Mouse (Mus musculus): ENCODE measurements around the gene Parva.
A peak's percentile ranks its signal among the peaks of the same experiment; 100 is the strongest.

Gene Parva

DNA sequence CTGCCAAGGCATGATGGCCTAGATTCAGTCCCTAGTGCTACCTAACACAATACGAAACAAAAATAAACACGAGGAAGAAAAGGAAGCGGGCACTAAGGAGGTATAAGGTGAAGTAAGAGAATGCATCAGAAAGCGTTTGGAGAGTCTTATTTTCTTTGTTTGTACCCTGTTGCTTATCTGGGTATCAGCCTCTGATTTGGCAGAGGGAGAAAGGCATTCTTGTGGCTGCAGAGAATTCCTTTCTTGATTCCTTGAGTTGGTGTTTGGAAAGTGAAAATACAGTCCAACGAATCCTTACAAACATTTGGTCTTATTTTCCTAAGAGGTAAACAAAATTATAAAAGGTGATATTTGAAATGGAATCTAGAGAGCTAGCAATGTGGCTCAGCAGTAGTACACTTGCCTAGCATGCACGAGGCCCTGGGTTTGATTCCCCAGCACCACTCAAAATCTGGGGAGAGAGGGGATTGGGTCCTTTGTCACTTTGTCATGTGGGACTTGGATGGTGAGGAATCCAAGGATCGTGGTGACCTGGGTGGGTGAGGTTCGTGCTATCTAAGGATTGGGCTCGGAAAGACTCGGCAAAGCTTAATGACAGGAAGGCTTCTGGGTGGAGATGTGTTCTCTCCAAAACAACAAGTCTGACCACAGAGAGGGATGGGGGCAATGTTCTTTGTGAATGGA, 44.9 kb downstream of the Parva start:
- no peak for DNase-seq (ENCODE audit: low read depth, low spot score)

DNA sequence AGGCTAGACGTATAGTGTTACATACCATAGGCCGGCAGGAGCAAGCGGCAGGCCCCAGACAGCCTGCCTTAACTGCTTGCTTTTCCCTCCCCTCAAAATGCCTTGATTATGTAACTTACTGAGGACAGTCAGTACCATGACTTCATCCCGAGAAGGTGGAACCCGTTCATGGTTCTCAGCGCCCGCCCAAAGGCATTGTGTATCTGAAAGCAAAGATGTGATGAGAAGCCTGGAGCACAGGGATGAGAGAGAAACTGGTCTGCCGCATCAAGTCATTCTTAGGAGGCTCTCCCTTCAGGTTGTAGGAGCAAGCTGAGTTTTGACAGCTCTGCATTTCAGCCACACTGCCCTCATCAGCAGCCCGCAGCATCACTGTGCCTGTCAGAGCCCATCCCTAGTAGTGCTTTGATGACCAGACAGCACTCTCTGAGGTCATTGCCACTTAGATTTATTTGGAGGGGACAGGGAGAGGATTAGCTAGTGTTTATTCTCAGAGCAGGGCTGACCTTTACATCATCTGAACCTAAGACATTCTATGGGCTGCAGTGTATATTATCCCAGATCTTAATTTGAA, 45.5 kb downstream of the Parva start:
- no peak for DNase-seq (ENCODE audit: low read depth, low spot score)

DNA sequence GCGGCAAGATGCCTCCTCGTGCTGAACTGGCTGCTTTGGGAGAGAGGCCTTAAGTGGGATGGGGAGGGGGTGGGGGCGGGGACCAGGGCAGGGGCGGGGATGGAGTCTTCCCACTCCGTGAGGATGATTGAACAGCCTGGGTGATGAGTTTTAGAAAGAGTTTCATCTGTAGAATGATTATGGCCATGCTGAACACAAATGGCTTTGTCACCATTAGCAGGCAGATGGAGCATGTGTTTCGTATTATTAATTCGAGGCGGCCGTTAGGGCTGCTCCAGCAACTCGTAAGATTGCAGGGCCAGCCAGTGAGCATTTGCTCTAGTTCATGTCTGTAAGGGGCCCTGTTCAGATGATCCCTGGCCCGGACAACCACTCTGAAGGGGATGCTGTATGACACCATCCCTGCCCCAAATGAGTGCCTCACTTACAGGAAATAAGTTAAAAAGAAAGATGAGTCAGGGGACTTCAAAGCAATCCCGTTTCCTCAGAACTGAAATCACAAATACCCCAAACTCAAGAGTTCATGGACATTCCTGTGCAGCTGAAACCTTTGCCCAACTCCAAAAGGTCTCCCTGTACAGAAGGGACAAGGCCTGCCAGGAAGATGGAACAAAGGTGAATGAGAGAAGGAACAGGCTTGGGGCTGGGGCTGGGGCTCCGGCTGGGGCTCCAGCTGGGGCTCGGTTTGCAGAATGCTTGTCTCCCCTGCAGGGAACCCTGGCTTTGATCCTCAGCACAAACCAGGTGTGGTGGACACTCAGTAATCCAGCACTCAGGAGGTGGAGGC, 46.5 kb downstream of the Parva start:
- peak; percentile 50 for DNase-seq (ENCODE audit: low read depth, low spot score)

DNA sequence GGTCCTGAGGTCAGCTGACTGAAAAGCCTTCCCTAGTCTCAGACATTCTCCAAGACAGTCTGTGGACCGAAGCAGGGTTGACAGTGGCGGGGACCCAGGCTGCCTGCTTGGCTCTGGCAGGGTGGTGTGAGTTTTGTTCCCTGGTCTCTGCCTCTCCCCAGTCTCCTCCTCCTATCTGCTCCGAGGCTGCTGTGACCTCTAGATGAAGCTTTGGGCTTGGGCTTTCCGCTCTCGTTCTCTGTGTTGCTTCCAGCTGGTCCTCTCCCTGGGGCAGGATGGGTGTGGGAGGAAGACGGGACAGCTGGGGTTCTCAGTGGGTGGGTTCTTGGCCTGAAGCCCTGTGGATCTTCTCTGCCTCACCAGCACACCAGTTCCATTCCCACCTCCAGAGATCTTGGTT, 51.8 kb downstream of the Parva start:
- no peak for DNase-seq (ENCODE audit: low read depth, low spot score)

DNA sequence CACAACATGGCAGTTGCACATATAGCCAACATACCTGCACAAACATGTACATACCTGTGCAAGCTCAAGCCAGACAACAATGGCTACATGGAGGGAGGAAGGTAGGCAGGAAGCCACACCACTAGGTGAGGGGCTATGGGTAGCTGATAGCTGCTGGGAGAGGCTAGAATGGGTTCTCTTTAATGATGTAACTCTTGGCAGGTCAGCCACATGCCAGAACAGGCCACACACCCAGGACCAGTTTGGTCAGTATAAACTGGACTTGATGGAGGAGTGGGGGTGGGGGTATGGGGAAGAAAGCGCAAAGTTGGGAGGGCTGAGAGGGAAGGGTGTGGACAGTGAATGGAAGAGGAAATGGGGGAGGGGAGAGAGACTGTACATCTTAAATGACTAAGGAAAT, 53.7 kb downstream of the Parva start:
- DNase-seq (ENCODE audit: low read depth, low spot score), result no peak

DNA sequence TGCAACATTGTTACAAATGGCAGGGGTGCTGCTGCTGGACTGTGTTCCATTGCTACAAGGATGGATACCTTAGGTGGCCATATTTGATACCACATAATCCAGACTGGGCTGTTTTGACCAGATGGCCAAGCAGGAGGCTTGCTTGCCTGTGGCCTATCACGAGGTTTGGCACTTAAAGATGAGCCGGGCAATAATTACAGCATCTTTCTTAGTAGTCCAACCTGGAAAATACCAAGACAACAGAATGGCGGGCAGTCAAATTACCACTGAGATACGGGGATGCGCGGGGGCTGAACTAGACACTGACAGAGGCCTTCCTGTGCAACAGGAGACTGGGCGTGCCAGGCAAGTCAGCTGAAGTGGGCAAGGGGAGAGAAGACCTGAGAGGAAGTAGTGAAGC, 55.3 kb downstream of the Parva start:
- no peak for DNase-seq (ENCODE audit: low read depth, low spot score)

DNA sequence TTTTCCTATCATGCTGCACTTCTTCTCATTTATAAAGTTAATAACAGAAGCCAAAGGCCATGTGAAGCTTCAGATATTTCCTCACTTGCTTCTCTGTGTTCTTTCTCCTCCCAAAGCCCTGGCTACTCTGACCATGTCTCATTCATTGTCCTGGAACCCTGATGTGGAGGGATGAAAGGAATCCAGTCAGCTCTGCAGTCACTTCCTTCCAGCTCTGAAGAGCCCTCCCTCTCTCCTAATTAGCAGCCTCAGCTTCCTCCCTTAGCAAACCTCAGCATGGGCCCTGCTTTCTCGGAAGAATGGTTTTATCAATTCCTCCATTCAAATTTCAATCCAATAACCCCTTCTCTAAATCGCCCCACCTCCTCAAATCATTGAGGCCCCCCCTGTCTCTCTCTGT, 56.1 kb downstream of the Parva start:
- DNase-seq (ENCODE audit: low read depth, low spot score), result no peak

DNA sequence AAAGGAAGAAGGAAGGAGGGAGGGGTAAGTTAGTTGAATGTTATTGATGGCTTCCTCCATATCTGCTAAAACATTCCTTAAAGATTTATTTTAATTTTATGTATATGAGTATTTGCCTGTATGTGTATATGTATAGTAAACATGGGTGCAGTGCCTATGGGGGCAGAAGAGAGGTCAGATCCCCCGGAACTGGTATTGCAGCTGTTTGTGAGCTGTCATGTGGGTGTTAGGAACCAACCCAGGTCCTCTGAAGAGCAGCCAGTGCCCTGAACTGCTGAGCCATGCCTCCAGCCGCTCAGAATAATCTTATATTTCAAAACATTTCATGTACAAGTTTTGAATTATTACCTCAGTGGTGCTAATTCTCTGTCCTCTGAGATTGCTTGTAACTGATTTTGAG, 63.5 kb downstream of the Parva start:
- DNase-seq (ENCODE audit: low read depth, low spot score), result no peak

DNA sequence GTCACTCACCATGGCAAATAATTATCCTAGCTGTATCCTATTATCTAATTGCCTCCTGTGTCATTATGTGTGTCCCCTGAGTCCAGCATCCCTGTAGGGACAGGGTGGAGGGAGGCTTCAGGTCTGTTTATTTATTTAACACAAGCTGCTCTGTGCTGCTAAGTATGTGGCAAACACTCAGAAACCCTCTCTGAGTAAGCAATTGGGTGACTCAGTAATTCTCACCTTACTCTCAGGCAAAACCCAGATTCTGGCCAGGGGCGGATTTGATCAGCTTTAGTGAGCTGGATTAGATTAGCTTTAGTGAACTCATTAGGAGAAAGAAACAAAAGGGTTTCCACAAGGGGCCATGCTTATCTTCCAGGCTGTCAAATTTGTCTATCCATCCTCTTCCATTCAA, 64.4 kb downstream of the Parva start:
- no peak for DNase-seq (ENCODE audit: low read depth, low spot score)

DNA sequence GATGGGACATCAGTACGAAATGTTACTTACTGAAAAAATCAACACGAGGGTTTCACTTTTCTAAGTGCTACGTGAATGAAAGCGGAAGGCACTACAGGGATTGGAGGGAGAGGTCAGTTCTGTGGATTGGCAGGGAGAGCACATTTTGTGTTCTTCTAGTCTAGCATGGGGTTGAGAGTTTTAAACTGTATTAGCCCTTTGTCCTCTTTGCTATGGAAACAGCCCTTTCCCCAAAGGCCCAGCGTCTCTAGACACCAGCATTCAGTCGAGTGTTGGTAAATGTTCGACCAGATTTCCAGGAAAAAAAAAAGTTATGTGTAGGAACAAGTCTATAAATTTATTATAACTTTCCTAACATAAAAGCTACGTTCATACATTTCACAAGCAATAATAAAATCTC, 68.6 kb downstream of the Parva start:
- no peak for DNase-seq (ENCODE audit: low read depth, low spot score)

DNA sequence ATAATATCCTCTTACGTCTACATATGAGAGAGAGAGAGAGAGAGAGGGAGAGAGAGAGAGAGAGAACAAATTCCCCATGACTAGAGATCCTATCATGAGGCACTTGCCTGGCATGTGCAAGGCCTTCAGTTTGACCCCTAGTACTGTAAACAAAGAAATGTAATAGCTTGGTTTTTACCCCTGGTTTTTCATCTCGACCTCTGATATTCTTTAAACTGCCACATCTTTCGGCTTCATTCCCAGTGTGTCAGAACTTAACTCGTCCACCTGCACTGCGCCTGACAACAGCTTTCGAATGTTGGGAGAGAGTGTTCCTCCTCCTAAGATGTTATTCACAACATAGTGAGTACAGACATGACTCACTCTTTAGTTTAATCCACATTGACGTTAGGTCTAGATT, 69.6 kb downstream of the Parva start:
- no peak for DNase-seq (ENCODE audit: low read depth, low spot score)

DNA sequence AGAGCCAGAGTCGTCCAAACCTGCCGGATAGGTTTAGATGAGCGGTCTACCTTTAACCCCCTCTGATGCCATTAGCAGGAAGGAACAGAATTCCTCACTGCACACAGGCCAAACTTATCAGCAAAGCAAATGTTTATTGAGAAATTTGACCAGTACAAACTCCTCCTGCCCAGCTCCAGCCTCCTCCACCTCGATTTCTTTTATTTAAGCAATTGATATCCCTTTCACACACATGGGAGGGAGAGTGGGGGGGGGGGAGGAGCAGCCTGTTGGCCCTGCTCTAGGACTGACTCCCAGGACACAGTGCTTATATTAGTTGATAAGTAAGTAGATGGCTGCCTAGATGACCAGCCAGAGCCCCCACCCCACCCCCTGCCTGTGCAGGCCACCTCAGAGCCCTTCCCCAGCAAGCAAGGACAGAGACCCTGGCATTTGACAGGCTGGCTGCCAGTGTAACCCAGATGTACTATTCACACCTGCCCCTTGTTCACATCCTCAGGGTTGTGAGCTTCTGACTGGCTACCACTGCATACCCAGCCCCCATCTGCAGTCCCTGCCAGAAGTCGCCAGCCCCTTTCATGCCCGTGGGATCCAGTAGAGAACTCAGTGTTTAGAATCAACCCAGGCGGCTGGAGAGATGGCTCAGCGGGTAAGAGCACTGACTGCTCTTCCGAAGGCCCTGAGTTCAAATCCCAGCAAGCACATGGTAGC, 71.4 kb downstream of the Parva start:
- DNase-seq (ENCODE audit: low read depth, low spot score), result no peak

DNA sequence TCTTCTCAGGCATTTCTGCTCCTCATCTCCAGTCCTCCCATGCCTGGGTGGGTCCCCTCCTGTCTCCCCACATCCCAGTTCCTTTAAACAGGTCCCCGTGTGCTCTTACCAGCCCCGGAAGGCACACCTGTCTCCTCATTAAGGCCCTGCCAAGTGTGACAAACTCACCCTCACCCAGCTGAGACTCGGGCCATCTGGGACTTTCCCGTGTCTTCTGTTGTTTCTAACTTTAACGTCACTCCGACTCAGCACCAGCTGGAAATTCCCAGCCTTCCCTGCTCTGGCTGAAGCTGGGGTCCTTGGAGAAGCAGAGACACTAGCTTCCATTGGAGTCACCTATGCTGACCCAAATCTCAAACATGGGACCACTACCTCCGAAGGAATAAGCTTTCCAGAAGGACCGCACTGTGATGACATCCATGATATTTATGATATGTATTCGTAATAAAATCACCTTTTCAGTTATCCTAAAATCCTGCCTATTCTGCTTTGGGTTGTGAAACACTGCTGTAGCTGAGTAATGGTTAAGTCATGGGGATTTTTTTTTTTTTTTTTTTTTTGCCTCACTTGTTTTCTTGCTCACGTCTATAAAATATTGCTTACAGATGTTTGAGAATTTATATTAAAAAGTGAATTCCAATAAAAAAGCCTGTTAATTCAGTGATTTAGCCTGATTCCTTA, 72.3 kb downstream of the Parva start:
- DNase-seq (ENCODE audit: low read depth, low spot score), result no peak

DNA sequence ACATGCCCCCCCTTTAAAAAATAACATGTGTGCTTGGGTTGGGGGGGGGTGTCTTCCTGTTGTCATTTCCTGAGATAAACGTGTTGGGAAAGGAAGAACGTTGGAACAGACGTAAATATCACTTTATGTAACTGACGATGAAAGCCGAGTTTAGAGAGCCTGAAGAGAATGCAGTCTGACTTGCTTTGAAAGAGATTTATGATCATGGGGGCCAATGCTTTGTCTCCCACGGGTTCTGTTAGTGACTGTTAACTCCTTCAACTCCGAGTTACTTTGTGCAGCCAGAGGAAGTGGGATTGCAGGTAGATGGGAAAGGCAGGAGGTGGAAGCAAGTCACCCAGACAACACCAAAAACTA, 72.8 kb downstream of the Parva start:
- peak; percentile 73 for DNase-seq (ENCODE audit: low read depth, low spot score)

DNA sequence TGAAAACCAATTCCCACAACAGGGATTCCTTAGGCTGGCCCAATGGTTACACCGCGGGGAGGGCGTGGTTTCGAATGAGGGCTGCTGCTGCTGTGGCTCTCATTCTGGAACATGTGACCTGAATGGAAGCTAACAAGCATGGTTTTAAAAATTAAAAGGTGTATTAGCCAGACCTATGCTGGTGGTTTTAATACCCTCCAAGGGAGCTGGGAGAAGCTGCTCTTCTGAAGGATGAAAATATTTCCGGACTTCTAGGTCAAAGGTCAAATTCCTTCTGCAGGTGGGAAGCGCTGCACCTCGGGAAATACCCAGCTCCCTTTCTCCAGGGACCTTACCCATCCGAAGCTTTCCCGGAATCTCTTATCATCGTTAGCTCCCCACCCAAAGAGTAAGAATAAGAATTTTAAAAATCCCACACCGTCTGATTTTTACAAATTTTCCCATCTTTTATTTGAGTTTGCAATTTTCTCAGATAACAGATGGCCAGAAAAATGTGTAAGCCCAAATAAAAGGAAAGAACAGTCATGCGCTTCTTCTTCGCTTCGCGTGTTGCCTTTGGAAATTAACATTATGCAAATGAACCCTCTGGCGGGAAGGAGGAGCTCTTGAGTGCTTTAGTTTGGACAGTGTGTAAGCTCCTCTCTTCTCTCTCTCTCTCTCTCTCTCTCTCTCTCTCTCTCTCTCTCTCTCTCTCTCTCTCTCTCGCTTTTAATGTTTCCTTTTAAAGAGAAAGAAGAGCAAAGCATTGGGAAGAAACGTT, 74.9 kb downstream of the Parva start:
- DNase-seq (ENCODE audit: low read depth, low spot score), result peak; percentile 56

DNA sequence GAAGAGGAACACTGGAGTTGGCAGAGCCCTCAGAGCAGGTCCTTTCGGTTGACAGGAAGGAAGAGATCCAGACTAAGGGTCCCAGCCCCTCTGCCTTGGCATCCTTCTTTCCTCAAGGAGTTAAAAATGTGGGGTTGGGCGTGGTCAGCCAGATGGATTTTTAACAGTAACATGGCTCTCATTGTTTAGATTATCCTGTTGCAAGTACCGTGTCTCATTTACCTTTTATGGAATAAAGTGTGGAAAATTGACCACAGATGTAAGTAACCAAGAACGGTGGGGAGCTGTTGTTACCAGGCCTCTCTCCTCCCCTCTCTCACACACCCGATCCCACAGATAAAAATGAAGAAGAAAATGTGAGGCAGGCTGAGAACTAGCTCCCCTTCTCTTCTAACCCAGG, 75.5 kb downstream of the Parva start:
- DNase-seq (ENCODE audit: low read depth, low spot score), result no peak

DNA sequence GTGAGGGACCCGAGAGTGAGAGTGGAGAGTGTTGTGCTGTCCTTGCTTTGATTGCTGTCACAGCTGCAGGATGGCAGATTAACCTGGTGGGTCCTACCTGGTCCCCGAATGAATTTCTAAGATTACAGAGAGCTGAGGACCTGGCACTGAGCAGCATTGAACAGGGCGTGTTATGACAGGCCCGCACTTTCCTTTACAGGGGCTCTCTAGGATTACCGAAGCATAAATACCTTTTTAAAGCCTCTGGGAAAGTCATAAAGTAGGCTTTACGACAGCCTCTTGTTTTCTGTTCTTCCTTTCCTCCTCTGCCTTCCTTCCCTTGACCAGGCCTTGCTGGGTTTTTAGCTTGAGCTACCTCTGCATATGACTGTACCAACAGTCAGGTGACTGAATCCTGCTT, 76.1 kb downstream of the Parva start:
- no peak for DNase-seq (ENCODE audit: low read depth, low spot score)

DNA sequence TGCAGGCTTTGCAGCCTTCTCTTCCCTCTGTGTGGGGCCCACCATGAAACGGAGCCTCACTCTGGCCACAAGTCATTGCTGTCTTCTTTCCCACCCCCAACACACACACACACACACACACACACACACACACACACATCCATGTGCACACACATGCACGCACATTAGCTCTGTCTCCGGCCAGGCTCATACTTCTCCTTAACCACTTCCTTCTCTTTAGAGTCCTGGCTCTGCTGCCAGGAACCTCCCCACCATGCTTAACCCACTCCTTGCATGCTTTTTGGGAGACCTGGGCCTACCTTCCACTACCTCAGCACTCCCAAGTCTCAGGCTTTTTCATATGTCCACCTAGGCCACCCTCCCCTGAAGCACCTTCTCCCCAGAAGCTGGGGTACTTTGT, 76.6 kb downstream of the Parva start:
- no peak for DNase-seq (ENCODE audit: low read depth, low spot score)

DNA sequence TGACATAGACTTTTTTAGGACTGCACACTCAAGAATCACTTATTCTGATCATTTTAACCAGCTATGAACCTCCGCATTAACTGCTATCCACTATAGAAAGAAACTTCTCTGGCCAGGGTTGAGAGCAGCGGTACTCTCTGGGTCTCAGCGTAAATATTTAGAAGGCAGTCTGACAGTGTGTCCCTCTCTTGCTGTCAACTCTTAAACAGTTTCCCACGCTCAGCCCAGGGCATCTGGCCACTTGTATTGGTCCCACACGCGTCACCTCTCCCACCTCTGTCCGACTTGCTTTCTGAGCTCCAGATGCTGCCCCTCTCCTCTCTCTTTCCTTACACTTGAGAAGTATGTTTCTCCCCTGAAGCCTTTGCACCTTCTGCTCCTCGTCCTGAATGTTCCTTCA, 81.8 kb downstream of the Parva start:
- no peak for DNase-seq (ENCODE audit: low read depth, low spot score)

DNA sequence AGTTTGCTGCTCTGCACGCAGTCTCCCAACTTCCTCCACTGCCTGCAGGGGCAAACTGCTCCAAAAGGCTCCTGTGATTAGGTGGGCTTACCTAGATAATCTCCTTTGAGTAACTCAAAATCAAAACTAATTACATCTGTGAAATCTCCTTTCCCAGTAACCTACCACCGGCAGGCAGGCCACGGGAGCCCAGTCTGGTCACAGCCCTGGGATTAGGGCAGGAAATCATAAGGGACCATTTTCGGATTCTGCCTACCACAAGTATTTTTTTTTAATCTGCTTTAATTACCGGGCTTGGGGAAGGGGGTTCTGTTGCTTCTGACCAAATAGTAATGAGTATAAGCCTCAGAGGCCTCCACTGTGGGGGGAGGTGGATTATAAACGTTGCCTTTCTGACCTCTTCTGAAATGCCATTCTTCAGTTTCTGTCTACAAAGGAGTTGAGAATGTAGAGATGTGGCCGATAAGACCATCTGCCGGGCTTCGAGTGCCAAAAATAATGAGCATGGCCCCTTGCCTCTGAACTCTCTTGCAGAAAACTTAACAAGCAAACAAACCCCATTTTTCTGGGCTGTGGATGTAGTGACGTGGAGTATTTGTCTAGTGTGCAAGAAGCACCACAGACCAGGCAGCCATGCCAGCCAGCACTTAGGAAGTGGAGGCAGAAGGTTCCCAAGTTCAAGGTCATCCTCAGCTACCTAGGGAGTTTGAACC, 83.2 kb downstream of the Parva start:
- no peak for DNase-seq (ENCODE audit: low read depth, low spot score)

DNA sequence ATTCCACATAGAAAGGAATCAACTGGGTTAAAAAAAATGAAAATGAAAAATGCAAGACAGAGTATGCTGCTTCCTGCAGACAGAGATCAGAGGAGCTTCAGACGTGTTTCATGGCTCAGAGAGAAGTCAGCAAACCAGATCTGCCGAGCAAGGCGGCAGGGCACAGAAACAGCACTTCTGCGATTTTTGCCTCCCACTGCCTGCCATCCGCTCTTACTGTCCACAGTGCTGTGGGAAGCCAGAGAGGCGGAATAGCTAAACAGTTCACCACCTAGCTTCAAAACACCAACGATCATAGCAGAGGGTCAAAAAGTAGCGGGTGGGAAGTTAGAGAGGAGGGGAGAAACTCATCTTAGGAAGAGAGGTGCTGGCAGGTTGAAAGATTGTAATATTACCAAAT, 84.0 kb downstream of the Parva start:
- no peak for DNase-seq (ENCODE audit: low read depth, low spot score)

Data from mesoderm, embryonic 11.5 days (tissue).